Mouse (Mus musculus) forebrain, embryonic 11.5 days (tissue): ENCODE results near the gene Agtpbp1. TPM values are rescaled to one million over a fixed set of nuclear protein-coding genes. Genes with fewer than 3 reads are reported as not detected.
A peak's percentile ranks its signal among the peaks of the same experiment; 100 is the strongest.

Experiments used
- ATAC-seq: fragments of 200-750 bp; cut with Nextera tagmentation; replicated peaks from 2 replicates; pipeline ENCODE4 v1.8.0; 2017; ENCODE audit warnings: moderate TSS enrichment; ENCODE audit not compliant: low FRiP score
- DNase-seq: peaks from one replicate; pipeline ENCODE4 v3.0.0-alpha.2; 2017; ENCODE audit warnings: low spot score
- H3K27ac ChIP-seq: fragments of 300-500 bp; sonication (generic); 2 replicates; pipeline ENCODE4 v1.5.1; 2014; ENCODE audit warnings: low read depth, low read length
- H3K27me3 ChIP-seq: fragments of 300-500 bp; sonication (generic); 2 replicates; pipeline ENCODE4 v1.6.1; 2014; ENCODE audit warnings: mild to moderate bottlenecking, low read length, mixed read lengths; ENCODE audit not compliant: control insufficient read depth, insufficient read depth
- H3K36me3 ChIP-seq: fragments of 300-500 bp; sonication (generic); 2 replicates; pipeline ENCODE4 v1.6.1; 2014; ENCODE audit warnings: mild to moderate bottlenecking, low read length, moderate library complexity, mixed read lengths; ENCODE audit not compliant: control insufficient read depth, insufficient read depth
- H3K4me1 ChIP-seq: fragments of 300-500 bp; sonication (generic); replicated peaks from 2 replicates; pipeline ENCODE4 v1.6.1; 2014; ENCODE audit warnings: low read length, mixed read lengths; ENCODE audit not compliant: control insufficient read depth, insufficient read depth
- H3K4me2 ChIP-seq: fragments of 300-500 bp; sonication (generic); 2 replicates; pipeline ENCODE4 v1.6.1; 2014; ENCODE audit warnings: low read depth, mild to moderate bottlenecking, low read length, moderate library complexity, mixed read lengths; ENCODE audit not compliant: severe bottlenecking
- H3K4me3 ChIP-seq: fragments of 300-500 bp; sonication (generic); 2 replicates; pipeline ENCODE4 v1.5.1; 2014; ENCODE audit warnings: low read depth, low read length
- H3K9ac ChIP-seq: fragments of 300-500 bp; sonication (generic); 2 replicates; pipeline ENCODE4 v1.6.1; 2014; ENCODE audit warnings: low read length
- H3K9me3 ChIP-seq: fragments of 300-500 bp; sonication (generic); 2 replicates; pipeline ENCODE4 v1.6.1; 2016; ENCODE audit warnings: low read length, mixed read lengths; ENCODE audit not compliant: control insufficient read depth
- WGBS: fragments of 180-500 bp; shearing (Covaris S2); extraction: QIAGEN DNeasy Blood & Tissue Kit; methylation state at CpG from one replicate; pipeline ENCODE4 v1.1.7; 2014; 5-methylcytosine and 5-hydroxymethylcytosine counted together
- polyA plus RNA-seq: library from polyadenylated mRNA; unstranded; fragments of >200 nt; fragmentation: Nextera tagmentation; extraction: Ambion mirVana; gene quantifications from 2 replicates; pipeline ENCODE4 v1.2.1, GENCODE M21; 2014

The Agtpbp1 gene
- 20.4 and 21.0 TPM in 2 replicates for polyA plus RNA-seq

- no peaks in the 10 kb centered on the region for H3K27me3 ChIP-seq
- H3K9me3 ChIP-seq = no peaks in the 10 kb centered on the region
- WGBS = under 1% methylated on average over 68 of the region's 83 CpGs
- ATAC-seq = peak; percentile 97
- DNase-seq = peak; percentile 100
- peak within 1 kb of the TSS; percentile 91 for H3K4me2 ChIP-seq
- peak within 1 kb of the TSS; percentile 86 for H3K9ac ChIP-seq
- no peaks in the 10 kb centered on the region; the same call in none of the 2 replicates for H3K36me3 ChIP-seq
- H3K4me1 ChIP-seq = peaks cover 8% of the 10 kb centered on the region; the same call in 1 of the 2 replicates
- peak within 1 kb of the TSS; percentile 64 for H3K27ac ChIP-seq
- peak within 1 kb of the TSS; percentile 92 for H3K4me3 ChIP-seq
Observed at GRCm38 (mm10) chr13:59584947-59585647, at the start of gene Agtpbp1, which contains the start of gene Naa35. TSS of gene Agtpbp1 (minus strand) at chr13:59585227. TSS of gene Naa35 (plus strand) at chr13:59585259.

GRCm38 (mm10) chr13:59634637-59635036 lies 49.6 kb upstream of the Agtpbp1 start:
- Histone ChIP-seq H3K4me2 (no peak overlapping the region), H3K27ac (no peak overlapping the region), H3K9ac (no peak overlapping the region), H3K27me3 (no peaks in the 10 kb centered on the region), H3K4me3 (no peak overlapping the region), H3K36me3 (peaks cover 13% of the 10 kb centered on the region; the same call in 1 of the 2 replicates), H3K9me3 (no peaks in the 10 kb centered on the region), H3K4me1 (no peaks in the 10 kb centered on the region)
- 79% methylated on average over 5 of the region's 5 CpGs for whole genome bisulfite sequencing
- ATAC-seq (no peak), DNase-seq (no peak)

GRCm38 (mm10) chr13:59626739-59627138 lies 41.7 kb upstream of the Agtpbp1 start:
- no peaks in the 10 kb centered on the region for H3K4me1 ChIP-seq
- DNase-seq (no peak), ATAC-seq (no peak)
- no peaks in the 10 kb centered on the region for H3K27me3 ChIP-seq
- H3K4me3 ChIP-seq = no peak overlapping the region
- H3K9ac ChIP-seq = no peak overlapping the region
- no peak overlapping the region for H3K4me2 ChIP-seq
- 92% methylated on average over 7 of the region's 7 CpGs for WGBS
- no peaks in the 10 kb centered on the region for H3K9me3 ChIP-seq
- H3K36me3 ChIP-seq = peaks cover 8% of the 10 kb centered on the region
- H3K27ac ChIP-seq = no peak overlapping the region

GRCm38 (mm10) chr13:59624903-59625302 lies 39.9 kb upstream of the Agtpbp1 start:
- DNase-seq (no peak), ATAC-seq (no peak)
- H3K9ac ChIP-seq = no peak overlapping the region
- no peak overlapping the region for H3K27ac ChIP-seq
- no peaks in the 10 kb centered on the region for H3K9me3 ChIP-seq
- H3K4me3 ChIP-seq = no peak overlapping the region
- H3K4me2 ChIP-seq = no peak overlapping the region
- peaks cover 10% of the 10 kb centered on the region for H3K36me3 ChIP-seq
- no peaks in the 10 kb centered on the region for H3K27me3 ChIP-seq
- H3K4me1 ChIP-seq = no peaks in the 10 kb centered on the region
- 87% methylated on average over 5 of the region's 5 CpGs for WGBS

GRCm38 (mm10) chr13:59624389-59624788 lies 39.4 kb upstream of the Agtpbp1 start:
- Histone ChIP-seq H3K4me2 (no peak overlapping the region), H3K4me3 (no peak overlapping the region), H3K27me3 (no peaks in the 10 kb centered on the region), H3K9ac (no peak overlapping the region), H3K9me3 (no peaks in the 10 kb centered on the region), H3K27ac (no peak overlapping the region), H3K4me1 (no peaks in the 10 kb centered on the region), H3K36me3 (peaks cover 7% of the 10 kb centered on the region)
- 90% methylated on average over 3 of the region's 3 CpGs for WGBS
- DNase-seq = no peak
- no peak for ATAC-seq

- Histone ChIP-seq H3K27ac (no peak overlapping the region), H3K9me3 (no peaks in the 10 kb centered on the region), H3K4me3 (no peak overlapping the region), H3K4me2 (no peak overlapping the region), H3K27me3 (no peaks in the 10 kb centered on the region), H3K36me3 (peaks cover 7% of the 10 kb centered on the region), H3K9ac (no peak overlapping the region), H3K4me1 (no peaks in the 10 kb centered on the region)
- no peak for DNase-seq
- no peak for ATAC-seq
- WGBS = 88% methylated on average over 7 of the region's 7 CpGs
Observed at GRCm38 (mm10) chr13:59621643-59622489, 36.8 kb upstream of the Agtpbp1 start.

GRCm38 (mm10) chr13:59618463-59618862 lies 33.4 kb upstream of the Agtpbp1 start:
- Histone ChIP-seq H3K27me3 (no peaks in the 10 kb centered on the region), H3K4me2 (no peak overlapping the region), H3K27ac (no peak overlapping the region), H3K4me1 (no peaks in the 10 kb centered on the region), H3K9ac (no peak overlapping the region), H3K4me3 (no peak overlapping the region), H3K36me3 (peaks cover 7% of the 10 kb centered on the region; the same call in 1 of the 2 replicates), H3K9me3 (no peaks in the 10 kb centered on the region)
- 97% methylated on average over 6 of the region's 6 CpGs for WGBS
- DNase-seq (no peak), ATAC-seq (no peak)

GRCm38 (mm10) chr13:59615554-59615953 lies 30.5 kb upstream of the Agtpbp1 start:
- 96% methylated on average over 4 of the region's 4 CpGs for WGBS
- Histone ChIP-seq H3K4me2 (no peak overlapping the region), H3K9ac (no peak overlapping the region), H3K27me3 (no peaks in the 10 kb centered on the region), H3K27ac (no peak overlapping the region), H3K4me1 (no peaks in the 10 kb centered on the region), H3K36me3 (peaks cover 4% of the 10 kb centered on the region; the same call in 1 of the 2 replicates), H3K4me3 (no peak overlapping the region), H3K9me3 (no peaks in the 10 kb centered on the region)
- ATAC-seq (no peak), DNase-seq (no peak)
